Mouse (Mus musculus) testis, adult 2 months (tissue): ENCODE measurements around the gene Cacna2d4. TPM values are rescaled to one million over a fixed set of nuclear protein-coding genes. Genes with fewer than 3 reads are reported as not detected.

Experiments
- H3K27ac ChIP-seq: fragments of 200-500 bp; 2 replicates; pipeline ENCODE4 v1.5.1; 2012; ENCODE audit warnings: low read depth, low read length; ENCODE audit not compliant: control insufficient read depth, insufficient read depth
- H3K27me3 ChIP-seq: fragments of 200-500 bp; 2 replicates; pipeline ENCODE4 v1.6.1; 2012; ENCODE audit warnings: mild to moderate bottlenecking, low read length, moderate library complexity; ENCODE audit not compliant: control insufficient read depth, insufficient read depth
- H3K36me3 ChIP-seq: fragments of 200-500 bp; 2 replicates; pipeline ENCODE4 v1.6.1; 2012; ENCODE audit warnings: mild to moderate bottlenecking, low read length; ENCODE audit not compliant: control insufficient read depth, insufficient read depth
- H3K4me1 ChIP-seq: fragments of 200-500 bp; 2 replicates; pipeline ENCODE4 v1.6.1; 2012; ENCODE audit warnings: low read length; ENCODE audit not compliant: control insufficient read depth, insufficient read depth
- H3K4me3 ChIP-seq: fragments of 200-500 bp; 2 replicates; pipeline ENCODE4 v1.5.1; 2012; ENCODE audit warnings: low read depth, mild to moderate bottlenecking, low read length, moderate library complexity, mixed read lengths; ENCODE audit not compliant: control insufficient read depth
- CTCF ChIP-seq: fragments of 200-500 bp; IDR thresholded peaks from 2 replicates; pipeline ENCODE4 v1.5.1; 2012; ENCODE audit warnings: low read depth, mild to moderate bottlenecking, inconsistent platforms, low read length, moderate library complexity; ENCODE audit not compliant: control insufficient read depth, insufficient read depth, insufficient replicate concordance
- POLR2A ChIP-seq: fragments of 200-500 bp; IDR thresholded peaks from 2 replicates; pipeline ENCODE4 v1.6.1; 2012; ENCODE audit warnings: low read depth, mild to moderate bottlenecking, inconsistent platforms, low read length, moderate library complexity; ENCODE audit not compliant: control insufficient read depth
- polyA plus RNA-seq: library from polyadenylated mRNA; depleted of rRNA; stranded (reverse); fragments of >200 nt; gene quantifications from 2 replicates; pipeline ENCODE4 v1.2.3, GENCODE M21; 2012

Cacna2d4 gene
- polyA plus RNA-seq, 1 experiment, result 0.05 TPM

- no peaks in the 10 kb centered on the region for H3K27me3 ChIP-seq
- H3K36me3 ChIP-seq, result no peaks in the 10 kb centered on the region
- TF ChIP-seq CTCF (no peak), POLR2A (no peak)
These were observed 88.5 kb downstream of the Cacna2d4 start for GRCm38 (mm10) chr6:119324776-119325175.

GRCm38 (mm10) chr6:119325978-119326377 lies 89.7 kb downstream of the Cacna2d4 start:
- Histone ChIP-seq H3K4me3 (no peak overlapping the region), H3K36me3 (no peaks in the 10 kb centered on the region), H3K27ac (no peak overlapping the region), H3K4me1 (peaks cover 5% of the 10 kb centered on the region), H3K27me3 (no peaks in the 10 kb centered on the region)
- TF ChIP-seq CTCF (no peak), POLR2A (no peak)

More at GRCm38 (mm10) chr6:119324776-119325175, 88.5 kb downstream of the Cacna2d4 start:
- Histone ChIP-seq H3K4me1 (no peaks in the 10 kb centered on the region), H3K4me3 (no peak overlapping the region), H3K27ac (no peak overlapping the region)

- H3K36me3 ChIP-seq, result no peaks in the 10 kb centered on the region
- H3K4me3 ChIP-seq, result no peak overlapping the region
- TF ChIP-seq CTCF, result no peak
- TF ChIP-seq POLR2A, result no peak
- H3K27me3 ChIP-seq, result no peaks in the 10 kb centered on the region
- no peak overlapping the region for H3K27ac ChIP-seq
- H3K4me1 ChIP-seq, result peaks cover 5% of the 10 kb centered on the region
These were observed 90.2 kb downstream of the Cacna2d4 start for GRCm38 (mm10) chr6:119326541-119326940.

GRCm38 (mm10) chr6:119328521-119329115 lies 92.3 kb downstream of the Cacna2d4 start:
- Histone ChIP-seq H3K27ac (no peak overlapping the region), H3K27me3 (no peaks in the 10 kb centered on the region), H3K4me1 (peaks cover 5% of the 10 kb centered on the region), H3K36me3 (no peaks in the 10 kb centered on the region), H3K4me3 (no peak overlapping the region)
- TF ChIP-seq CTCF, result no peak
- no peak for TF ChIP-seq POLR2A

GRCm38 (mm10) chr6:119329215-119329714 lies 92.9 kb downstream of the Cacna2d4 start:
- no peaks in the 10 kb centered on the region for H3K27me3 ChIP-seq
- peaks cover 5% of the 10 kb centered on the region for H3K4me1 ChIP-seq
- H3K36me3 ChIP-seq, result no peaks in the 10 kb centered on the region
- no peak for TF ChIP-seq POLR2A
- no peak for TF ChIP-seq CTCF
- no peak overlapping the region for H3K27ac ChIP-seq
- H3K4me3 ChIP-seq, result no peak overlapping the region

GRCm38 (mm10) chr6:119329936-119330335 lies 93.6 kb downstream of the Cacna2d4 start:
- Histone ChIP-seq H3K27ac (no peak overlapping the region), H3K36me3 (no peaks in the 10 kb centered on the region), H3K27me3 (no peaks in the 10 kb centered on the region), H3K4me1 (peaks cover 5% of the 10 kb centered on the region), H3K4me3 (no peak overlapping the region)
- TF ChIP-seq CTCF (no peak), POLR2A (no peak)

- TF ChIP-seq CTCF (no peak), POLR2A (no peak)
- H3K4me1 ChIP-seq, result peaks cover 5% of the 10 kb centered on the region
- H3K27me3 ChIP-seq, result no peaks in the 10 kb centered on the region
- H3K36me3 ChIP-seq, result no peaks in the 10 kb centered on the region
- H3K27ac ChIP-seq, result no peak within 1 kb of the TSS
- H3K4me3 ChIP-seq, result peak within 1 kb of the TSS; percentile 44
These were observed 94.2 kb downstream of the Cacna2d4 start, which contains the start of gene Lrtm2 for GRCm38 (mm10) chr6:119330506-119330905. Gene Lrtm2 (minus strand): TSS chr6:119330766.
